Mouse (Mus musculus): Measurements from ENCODE around the gene Ints5.
"Not testable (repeated sequence)": the region's sequence is repeated elsewhere in the genome, so short reads cannot be mapped to it uniquely, and the experiment has no call there.

The Ints5 gene

GRCm38 (mm10) chr19:8892829-8893766, at the start of gene Ints5:
Ints5 (plus strand) TSS chr19:8893005.
- DNase-seq (ENCODE audit: low read depth, low spot score): peak; percentile 95

DNA sequence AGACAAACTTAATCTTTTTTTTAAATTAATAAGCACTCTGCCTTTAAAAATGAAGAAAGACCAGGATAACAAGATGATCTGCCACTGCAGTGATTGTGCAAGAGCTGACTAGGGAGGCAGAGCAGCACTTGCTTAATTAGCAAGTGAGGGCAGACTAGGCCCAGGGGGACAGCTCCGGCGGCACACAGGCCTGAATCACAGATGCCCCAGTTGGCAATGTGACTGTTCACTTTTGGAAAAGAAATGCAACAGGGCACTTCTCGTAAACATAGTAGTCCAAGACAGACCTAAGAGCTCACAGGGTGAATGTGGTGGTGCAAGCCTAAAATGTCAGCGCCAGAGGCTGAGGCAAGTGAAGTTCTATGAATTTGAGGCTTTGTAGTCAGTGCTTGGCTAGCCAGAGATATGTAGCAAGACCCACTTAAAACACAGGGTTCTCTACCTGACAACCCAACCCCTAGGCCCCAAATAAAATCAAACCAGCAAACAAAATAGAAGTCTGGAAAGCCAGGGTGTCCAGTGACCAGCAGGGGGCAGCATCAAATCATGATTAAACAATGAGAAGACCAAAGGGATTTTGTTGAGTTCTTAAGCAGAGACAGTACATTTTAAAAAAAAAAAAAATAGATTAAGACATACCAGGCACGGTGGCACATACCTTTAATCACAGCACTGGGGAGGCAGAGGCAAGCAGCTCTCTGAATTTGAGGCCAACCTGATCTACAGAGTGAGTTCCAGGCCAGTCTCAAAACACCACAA, 48.3 kb upstream of the Ints5 start:
- peak; percentile 86 for DNase-seq (ENCODE audit: low read depth, low spot score)

DNA sequence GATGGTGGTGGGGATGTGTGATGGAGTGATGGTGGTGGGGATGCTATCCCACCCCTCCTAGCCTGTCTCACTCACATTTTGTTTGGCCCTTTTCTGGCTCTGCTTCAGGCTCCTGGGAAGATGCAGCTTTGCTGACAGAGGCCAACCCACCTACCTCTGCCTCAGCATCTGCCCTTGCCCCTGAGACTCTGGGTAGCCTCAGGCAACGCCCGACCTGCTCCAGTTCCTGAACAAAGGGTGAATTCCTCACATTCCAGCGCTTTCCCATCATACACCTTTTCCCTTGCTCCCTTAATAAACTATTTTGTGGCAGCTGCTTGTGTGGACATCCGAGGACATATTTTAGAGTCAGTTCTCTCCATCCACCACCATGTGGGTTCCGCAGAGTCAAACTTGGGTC, 44.4 kb upstream of the Ints5 start:
- DNase-seq (ENCODE audit: low read depth, low spot score): peak; percentile 76

- peak; percentile 85 for DNase-seq (ENCODE audit: low read depth, low spot score)
These were observed 42.4 kb upstream of the Ints5 start, which contains the start of gene Lrrn4cl for GRCm38 (mm10) chr19:8850402-8850901. Lrrn4cl (plus strand) TSS chr19:8850768.

DNA sequence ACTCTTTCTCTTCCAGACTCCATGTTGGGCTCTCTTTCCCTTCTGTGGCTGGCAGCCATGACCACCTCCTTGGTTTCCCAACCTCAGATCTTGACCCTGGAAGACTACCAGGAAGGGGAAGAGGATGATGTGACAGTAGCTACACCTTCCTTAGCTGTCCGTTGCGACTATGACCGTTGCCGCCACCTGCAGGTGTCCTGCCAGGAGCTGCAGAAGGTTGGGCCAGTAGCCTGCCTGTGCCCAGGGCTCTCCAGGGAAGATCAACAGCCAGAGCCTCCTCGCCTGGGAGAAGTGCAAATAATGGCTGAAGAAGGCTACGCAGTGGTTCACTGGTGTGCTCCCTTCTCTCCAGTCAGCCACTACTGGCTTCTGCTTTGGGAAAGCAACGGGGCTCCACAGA, 41.2 kb upstream of the Ints5 start:
- peak; percentile 39 for DNase-seq (ENCODE audit: low read depth, low spot score)

DNA sequence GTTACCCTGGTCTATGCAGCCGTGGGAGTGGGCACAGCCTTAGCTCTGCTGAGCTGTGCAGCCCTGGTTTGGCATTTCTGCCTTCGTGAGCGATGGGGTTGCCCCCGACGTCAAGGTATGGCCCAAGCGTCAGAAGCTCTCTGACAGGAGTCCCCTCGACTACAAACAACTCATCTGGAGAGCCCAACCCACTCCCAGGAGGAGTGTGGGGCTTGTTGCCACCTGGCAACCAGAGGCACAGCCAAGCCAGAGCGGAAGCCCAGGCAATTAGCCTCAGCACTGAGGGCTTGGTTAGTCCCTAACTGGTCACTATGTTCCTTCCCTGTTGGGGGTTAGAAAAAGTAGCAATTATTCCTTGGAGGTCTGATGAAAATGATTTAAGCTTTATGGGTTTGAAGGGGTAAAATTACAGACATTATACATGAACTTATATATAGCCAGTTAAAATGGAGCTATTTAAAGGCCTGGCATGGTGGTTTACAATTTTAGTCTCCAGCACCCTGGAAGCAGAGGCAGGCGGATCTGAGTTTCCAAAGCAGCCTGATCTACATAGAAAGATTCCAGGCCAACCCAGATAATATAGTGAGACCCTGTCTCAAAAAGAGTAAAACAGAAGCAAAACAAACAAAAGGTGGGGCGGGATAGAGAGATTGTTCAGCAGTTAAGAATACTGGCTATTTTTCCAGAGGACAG, 40.4 kb upstream of the Ints5 start:
- DNase-seq (ENCODE audit: low read depth, low spot score): no peak

GRCm38 (mm10) chr19:8853117-8853516, 39.7 kb upstream of the Ints5 start:
- no peak for DNase-seq (ENCODE audit: low read depth, low spot score)

DNA sequence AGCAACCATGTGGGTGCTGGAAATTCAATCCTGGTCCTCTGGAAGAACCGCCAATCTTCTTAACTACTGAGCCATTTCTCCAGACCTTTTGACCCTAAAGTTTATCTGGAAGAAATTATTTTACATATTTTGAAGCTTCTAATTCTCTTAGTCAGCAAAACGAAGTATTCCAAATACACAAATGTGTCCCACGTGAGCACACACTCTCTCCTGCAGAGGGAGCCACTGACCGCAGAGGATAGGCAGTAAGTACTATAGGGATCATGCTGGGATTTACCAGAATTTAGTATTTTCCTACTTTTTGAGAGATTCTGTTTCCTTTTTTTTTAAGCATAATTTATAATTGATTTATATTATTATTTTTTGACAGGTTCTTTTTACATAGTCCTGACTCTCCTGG, 35.1 kb upstream of the Ints5 start:
- peak; percentile 77 for DNase-seq (ENCODE audit: low read depth, low spot score)

GRCm38 (mm10) chr19:8859018-8859417, 33.8 kb upstream of the Ints5 start:
- DNase-seq (ENCODE audit: low read depth, low spot score): no peak

GRCm38 (mm10) chr19:8864265-8864664, 28.5 kb upstream of the Ints5 start:
- DNase-seq (ENCODE audit: low read depth, low spot score): no peak

GRCm38 (mm10) chr19:8870381-8870780, 22.4 kb upstream of the Ints5 start:
- DNase-seq (ENCODE audit: low read depth, low spot score): not testable (repeated sequence)

DNA sequence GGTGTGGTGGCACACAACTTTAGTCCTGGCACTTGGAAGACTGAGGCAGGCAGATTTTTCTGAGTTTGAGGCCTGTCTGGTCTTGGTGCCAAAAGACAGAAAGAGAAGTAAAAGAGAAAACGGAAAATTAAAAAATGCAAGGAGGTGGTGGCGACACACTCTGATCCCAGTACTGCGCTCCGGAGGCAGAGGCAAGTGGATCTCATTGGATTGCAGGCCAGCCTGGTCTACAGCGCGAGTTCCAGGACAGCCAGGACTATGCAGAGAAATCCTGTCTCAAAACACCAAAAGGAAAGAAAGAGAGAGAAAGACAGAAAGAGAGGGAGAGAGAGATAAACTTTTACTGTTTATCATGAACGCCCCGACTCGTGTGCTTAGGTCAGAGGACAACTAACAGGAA, 22.0 kb upstream of the Ints5 start:
- no peak for DNase-seq (ENCODE audit: low read depth, low spot score)

- peak; percentile 99 for DNase-seq (ENCODE audit: low read depth, low spot score)
These were observed 21.3 kb upstream of the Ints5 start, which contains the start of gene Ubxn1 for GRCm38 (mm10) chr19:8871267-8872186. Ubxn1 (plus strand) TSS chr19:8871496.

GRCm38 (mm10) chr19:8872266-8872840, 20.5 kb upstream of the Ints5 start:
- DNase-seq (ENCODE audit: low read depth, low spot score): peak; percentile 69

- DNase-seq (ENCODE audit: low read depth, low spot score): no peak
These were observed 17.8 kb upstream of the Ints5 start for GRCm38 (mm10) chr19:8875031-8875430.

DNA sequence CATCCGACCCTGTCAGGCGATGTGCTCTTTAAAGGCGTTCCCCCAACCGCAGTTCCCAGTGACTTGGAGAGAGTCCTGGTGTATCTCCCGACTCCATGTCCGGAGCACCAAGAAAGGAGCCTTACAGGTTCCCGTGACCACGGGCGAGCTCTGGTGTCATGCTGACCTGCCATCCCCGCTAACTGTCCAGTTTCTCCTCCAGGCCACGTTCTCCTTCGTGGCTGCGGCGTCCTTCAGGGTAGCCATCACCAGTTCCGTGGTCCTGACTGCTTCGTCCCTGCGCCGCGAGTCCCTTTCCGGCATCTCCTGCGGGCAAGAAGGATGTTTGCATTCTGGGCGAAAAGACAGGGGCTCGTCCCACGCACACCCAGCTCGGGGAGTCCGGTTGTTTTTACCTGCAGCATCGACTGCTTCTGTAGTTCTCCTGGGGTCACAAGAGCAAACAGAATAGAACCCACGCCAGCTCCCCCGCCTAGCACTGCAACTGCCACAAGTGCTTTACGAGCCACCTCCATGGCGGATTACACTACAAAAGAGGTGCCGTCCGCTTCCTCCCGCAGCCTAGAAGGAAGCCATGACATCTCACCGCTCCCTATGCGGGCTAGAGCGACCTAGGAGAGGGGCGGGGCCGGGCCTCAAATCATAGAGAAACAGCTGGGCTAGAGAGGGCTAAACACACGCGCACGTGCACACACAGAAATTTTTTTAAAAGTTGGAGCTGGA, 12.3 kb upstream of the Ints5 start, which contains the start of gene Uqcc3:
Uqcc3 (minus strand) TSS at position 613 of the 723 bp plus-strand sequence.
- DNase-seq (ENCODE audit: low read depth, low spot score): peak; percentile 89

- no peak for DNase-seq (ENCODE audit: low read depth, low spot score)
These were observed 11.8 kb upstream of the Ints5 start for GRCm38 (mm10) chr19:8881034-8881392.

GRCm38 (mm10) chr19:8883616-8884015, 9.2 kb upstream of the Ints5 start, which contains the start of the genes Lbhd1 and Gm49403:
Lbhd1 (plus strand) TSS chr19:8883732.
Gm49403 (plus strand) TSS chr19:8883930.
- DNase-seq (ENCODE audit: low read depth, low spot score): no peak

DNA sequence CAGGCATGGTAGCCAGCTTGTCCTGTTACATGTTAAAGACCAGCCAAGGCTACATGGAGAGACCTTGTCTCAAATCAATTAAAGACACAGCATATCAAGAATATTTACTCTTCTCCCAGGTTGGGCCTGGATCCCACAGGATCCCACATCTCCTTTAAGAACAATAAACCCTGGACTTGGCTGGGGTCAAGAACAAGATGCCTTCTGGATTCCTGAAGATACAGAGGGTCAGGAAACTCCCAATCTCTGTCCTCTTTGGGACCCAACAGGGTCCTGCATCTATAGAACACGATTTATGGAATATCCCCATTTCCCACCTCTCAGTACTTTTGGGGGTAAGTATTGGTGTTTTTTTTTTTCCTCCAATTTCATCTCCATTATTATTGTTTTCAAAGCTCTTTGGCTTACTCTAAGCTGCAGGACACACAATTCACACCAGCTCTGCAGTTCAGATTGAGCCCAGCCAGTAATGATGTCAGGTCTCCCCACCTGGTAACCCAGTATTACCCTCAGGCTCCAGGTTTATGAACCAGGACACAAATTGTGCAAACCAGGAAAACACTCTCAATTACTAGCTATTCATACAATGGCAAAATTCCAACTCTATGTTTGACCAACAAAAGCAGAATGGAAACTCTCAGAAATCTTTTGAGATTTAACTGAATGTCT, 5.8 kb upstream of the Ints5 start:
- DNase-seq (ENCODE audit: low read depth, low spot score): peak; percentile 62

Measured in ZHBTc4 (cell line).